Mouse (Mus musculus): Measurements from ENCODE around the gene Cdc42se2. TPM values are rescaled to one million over a fixed set of nuclear protein-coding genes. Genes with fewer than 3 reads are reported as not detected.

Cdc42se2 gene
- polyA plus RNA-seq, 1 experiment from 2014 or later: 136 TPM

DNA sequence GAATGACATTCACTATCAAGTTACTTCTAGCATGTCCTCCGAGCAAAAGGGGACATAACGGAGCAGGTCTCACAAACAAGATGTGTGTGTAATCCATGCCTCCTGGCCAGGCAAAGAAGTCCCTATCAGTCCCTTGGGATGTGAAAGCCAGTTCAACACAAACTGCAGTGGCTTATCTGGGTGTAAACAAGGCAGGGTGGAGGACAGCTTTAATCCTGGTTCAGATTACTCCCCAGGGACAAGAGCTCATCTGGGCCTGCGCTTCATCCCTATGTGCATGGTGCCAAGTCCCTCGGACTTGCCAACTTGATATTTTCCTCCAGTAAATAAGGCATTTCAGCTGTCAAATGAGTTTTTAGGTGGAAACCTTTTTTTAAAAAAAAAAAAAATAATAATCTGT, 36.0 kb downstream of the Cdc42se2 start:
- ATAC-seq: no peak
- Histone ChIP-seq H3K9me3 (ENCODE audit: control insufficient read depth, low read length) (0 out of 2 replicates have a peak, but pooled peaks cover 2% of the 10 kb centered on the region), H3K27ac (ENCODE audit: low read depth, low read length) (peak overlapping the region; percentile 23; the same call in 1 of the 2 replicates), H3K4me2 (ENCODE audit: low read length) (no peak overlapping the region), H3K4me3 (ENCODE audit: low read length) (no peak overlapping the region), H3K36me3 (ENCODE audit: control insufficient read depth, insufficient read depth, low read length) (peaks cover 9% of the 10 kb centered on the region; the same call in 1 of the 2 replicates), H3K4me1 (ENCODE audit: control insufficient read depth, insufficient read depth, low read depth, low read length) (peaks cover 21% of the 10 kb centered on the region), H3K27me3 (replicated peaks; ENCODE audit: control insufficient read depth, insufficient read depth, low read length) (no peaks in the 10 kb centered on the region), H3K9ac (ENCODE audit: low read depth, low read length) (no peak overlapping the region)
- WGBS: 50% methylated on average over 4 of the region's 4 CpGs

DNA sequence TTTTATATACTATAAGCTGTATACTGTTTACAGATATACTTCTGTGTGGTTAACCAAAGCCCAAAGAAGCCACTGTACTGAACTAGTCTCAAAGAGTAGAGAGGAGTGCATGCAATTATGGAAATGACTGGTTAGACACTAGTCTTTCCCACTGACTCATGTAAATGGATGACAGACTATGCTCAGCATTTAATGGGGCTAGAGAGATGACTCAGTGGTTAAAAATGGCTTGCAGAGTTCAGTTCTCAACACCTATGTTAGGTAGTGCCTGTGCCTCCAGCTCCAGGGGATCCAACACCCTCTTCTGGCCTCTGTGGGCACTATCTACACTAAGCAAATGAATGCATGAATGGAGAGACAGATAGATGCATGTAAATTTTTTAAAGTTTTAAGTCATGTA, 38.6 kb downstream of the Cdc42se2 start:
- Histone ChIP-seq H3K4me3 (ENCODE audit: low read length) (no peak overlapping the region), H3K27me3 (replicated peaks; ENCODE audit: control insufficient read depth, insufficient read depth, low read length) (no peaks in the 10 kb centered on the region), H3K9me3 (ENCODE audit: control insufficient read depth, low read length) (0 out of 2 replicates have a peak, but pooled peaks cover 2% of the 10 kb centered on the region), H3K36me3 (ENCODE audit: control insufficient read depth, insufficient read depth, low read length) (peaks cover 9% of the 10 kb centered on the region; the same call in 1 of the 2 replicates), H3K4me1 (ENCODE audit: control insufficient read depth, insufficient read depth, low read depth, low read length) (0 out of 2 replicates have a peak, but pooled peaks cover 2% of the 10 kb centered on the region), H3K9ac (ENCODE audit: low read depth, low read length) (no peak overlapping the region), H3K4me2 (ENCODE audit: low read length) (no peak overlapping the region), H3K27ac (ENCODE audit: low read depth, low read length) (no peak overlapping the region)
- ATAC-seq: no peak

DNA sequence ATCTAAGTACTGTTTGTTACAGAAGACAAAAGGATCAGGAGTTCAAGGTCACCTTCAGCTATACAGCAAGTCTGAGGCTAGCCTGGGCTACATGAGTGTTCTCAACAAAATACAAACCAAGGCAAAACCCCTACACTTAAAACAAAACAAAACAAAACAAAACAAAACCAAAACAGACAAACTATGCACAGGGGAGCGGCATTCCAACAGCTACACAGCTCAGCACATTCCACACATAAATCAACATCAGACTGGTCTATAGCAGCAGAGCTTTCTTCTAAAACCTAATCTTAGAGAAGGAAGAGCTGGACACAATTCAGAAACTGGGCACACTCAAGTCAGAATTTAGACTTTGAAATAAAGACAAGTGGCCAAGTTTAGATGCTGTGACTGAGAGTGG, 43.2 kb downstream of the Cdc42se2 start:
- Histone ChIP-seq H3K4me2 (ENCODE audit: low read length) (no peak overlapping the region), H3K9me3 (ENCODE audit: control insufficient read depth, low read length) (no peaks in the 10 kb centered on the region), H3K4me1 (ENCODE audit: control insufficient read depth, insufficient read depth, low read depth, low read length) (no peaks in the 10 kb centered on the region), H3K9ac (ENCODE audit: low read depth, low read length) (no peak overlapping the region), H3K4me3 (ENCODE audit: low read length) (no peak overlapping the region), H3K27ac (ENCODE audit: low read depth, low read length) (peak overlapping the region; percentile 2; the same call in 1 of the 2 replicates), H3K36me3 (ENCODE audit: control insufficient read depth, insufficient read depth, low read length) (peaks cover 8% of the 10 kb centered on the region), H3K27me3 (replicated peaks; ENCODE audit: control insufficient read depth, insufficient read depth, low read length) (no peaks in the 10 kb centered on the region)
- ATAC-seq: no peak
- WGBS: 74% methylated on average over 1 of the region's 1 CpGs

GRCm38 (mm10) chr11:54741330-54741729, 46.1 kb downstream of the Cdc42se2 start:
- no peak overlapping the region for H3K9ac ChIP-seq (ENCODE audit: low read depth, low read length)
- no peaks in the 10 kb centered on the region for H3K9me3 ChIP-seq (ENCODE audit: control insufficient read depth, low read length)
- no peak overlapping the region for H3K27ac ChIP-seq (ENCODE audit: low read depth, low read length)
- no peaks in the 10 kb centered on the region for H3K4me1 ChIP-seq (ENCODE audit: control insufficient read depth, insufficient read depth, low read depth, low read length)
- peaks cover 7% of the 10 kb centered on the region; the same call in 1 of the 2 replicates for H3K36me3 ChIP-seq (ENCODE audit: control insufficient read depth, insufficient read depth, low read length)
- no peak for ATAC-seq
- H3K4me3 ChIP-seq (ENCODE audit: low read length): no peak overlapping the region
- WGBS: 95% methylated on average over 2 of the region's 2 CpGs
- no peak overlapping the region for H3K4me2 ChIP-seq (ENCODE audit: low read length)
- no peaks in the 10 kb centered on the region for H3K27me3 ChIP-seq (replicated peaks; ENCODE audit: control insufficient read depth, insufficient read depth, low read length)

- H3K4me3 ChIP-seq (ENCODE audit: low read length): no peak overlapping the region
- H3K9me3 ChIP-seq (ENCODE audit: control insufficient read depth, low read length): no peaks in the 10 kb centered on the region
- no peaks in the 10 kb centered on the region for H3K27me3 ChIP-seq (replicated peaks; ENCODE audit: control insufficient read depth, insufficient read depth, low read length)
- peaks cover 7% of the 10 kb centered on the region; the same call in 1 of the 2 replicates for H3K36me3 ChIP-seq (ENCODE audit: control insufficient read depth, insufficient read depth, low read length)
- no peaks in the 10 kb centered on the region for H3K4me1 ChIP-seq (ENCODE audit: control insufficient read depth, insufficient read depth, low read depth, low read length)
- no peak overlapping the region for H3K4me2 ChIP-seq (ENCODE audit: low read length)
- WGBS: 97% methylated on average over 4 of the region's 4 CpGs
- H3K27ac ChIP-seq (ENCODE audit: low read depth, low read length): no peak overlapping the region
- no peak overlapping the region for H3K9ac ChIP-seq (ENCODE audit: low read depth, low read length)
- ATAC-seq: no peak
These were observed 48.3 kb downstream of the Cdc42se2 start for GRCm38 (mm10) chr11:54739012-54739750.

DNA sequence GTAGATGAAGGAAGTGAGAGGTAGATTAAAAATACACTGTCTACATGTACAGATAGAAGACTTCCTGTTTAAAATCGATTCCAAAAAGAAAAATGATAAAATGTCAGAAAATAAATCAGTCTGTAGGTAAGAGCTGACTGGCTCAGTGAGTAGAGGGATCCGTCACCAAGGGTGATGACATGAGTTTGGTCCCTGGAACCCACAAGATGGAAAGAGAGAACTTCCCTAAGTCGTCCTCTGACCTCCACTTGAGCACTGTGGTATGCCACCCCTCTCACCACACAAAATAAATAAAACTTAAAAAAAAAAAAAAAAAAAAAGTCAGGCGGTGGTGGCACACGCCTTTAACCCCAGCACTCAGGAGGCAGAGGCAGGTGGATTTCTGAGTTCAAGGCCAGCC, 50.6 kb downstream of the Cdc42se2 start:
- Histone ChIP-seq H3K27ac (ENCODE audit: low read depth, low read length) (no peak overlapping the region), H3K4me3 (ENCODE audit: low read length) (no peak overlapping the region), H3K9me3 (ENCODE audit: control insufficient read depth, low read length) (no peaks in the 10 kb centered on the region), H3K4me2 (ENCODE audit: low read length) (no peak overlapping the region), H3K4me1 (ENCODE audit: control insufficient read depth, insufficient read depth, low read depth, low read length) (no peaks in the 10 kb centered on the region), H3K36me3 (ENCODE audit: control insufficient read depth, insufficient read depth, low read length) (peaks cover 7% of the 10 kb centered on the region; the same call in 1 of the 2 replicates), H3K9ac (ENCODE audit: low read depth, low read length) (no peak overlapping the region), H3K27me3 (replicated peaks; ENCODE audit: control insufficient read depth, insufficient read depth, low read length) (no peaks in the 10 kb centered on the region)
- ATAC-seq: no peak
- 93% methylated on average over 5 of the region's 5 CpGs for WGBS

DNA sequence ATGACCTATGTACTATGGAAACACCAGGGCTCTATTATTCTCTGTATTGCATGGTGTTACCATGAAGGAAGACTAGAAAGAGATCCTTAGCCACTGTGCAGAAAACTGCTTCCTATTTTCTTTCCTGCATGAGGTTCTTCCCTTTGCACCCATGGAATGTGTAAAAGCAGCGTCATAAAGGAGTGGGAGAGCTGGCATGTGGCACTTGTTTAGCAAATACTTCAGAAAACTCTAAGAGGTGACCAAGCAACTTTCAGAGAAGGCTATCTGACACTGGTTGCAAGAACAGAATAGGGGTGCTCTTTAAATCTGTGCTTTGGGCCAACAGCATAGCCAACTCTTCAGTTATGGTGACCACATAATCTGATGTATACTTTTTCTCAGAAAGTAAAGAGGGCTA, 52.4 kb downstream of the Cdc42se2 start:
- Histone ChIP-seq H3K27me3 (replicated peaks; ENCODE audit: control insufficient read depth, insufficient read depth, low read length) (no peaks in the 10 kb centered on the region), H3K4me3 (ENCODE audit: low read length) (no peak overlapping the region), H3K36me3 (ENCODE audit: control insufficient read depth, insufficient read depth, low read length) (peaks cover 7% of the 10 kb centered on the region; the same call in 1 of the 2 replicates), H3K4me1 (ENCODE audit: control insufficient read depth, insufficient read depth, low read depth, low read length) (no peaks in the 10 kb centered on the region), H3K27ac (ENCODE audit: low read depth, low read length) (no peak overlapping the region), H3K9me3 (ENCODE audit: control insufficient read depth, low read length) (no peaks in the 10 kb centered on the region), H3K9ac (ENCODE audit: low read depth, low read length) (no peak overlapping the region), H3K4me2 (ENCODE audit: low read length) (no peak overlapping the region)
- whole genome bisulfite sequencing: 80% methylated on average over 1 of the region's 1 CpGs
- no peak for ATAC-seq

DNA sequence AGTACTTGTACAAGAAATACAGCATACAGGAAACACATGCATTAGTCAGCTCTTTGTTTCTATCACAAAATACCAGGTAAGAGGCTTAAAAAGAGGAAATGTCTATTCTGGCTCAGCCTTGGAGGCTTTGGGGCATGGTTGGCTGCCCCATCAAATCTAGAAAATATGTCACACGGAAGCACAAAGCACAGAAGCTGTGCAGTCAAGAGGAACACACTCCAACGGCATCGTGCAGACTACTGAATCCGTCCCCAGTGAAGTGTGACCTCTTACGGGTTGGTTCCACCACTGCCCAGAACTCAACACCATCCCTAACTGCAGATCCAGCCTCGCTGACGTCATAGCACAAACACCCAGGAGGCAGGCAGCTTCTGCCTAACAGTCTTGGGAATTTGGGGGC, 53.9 kb downstream of the Cdc42se2 start:
- Histone ChIP-seq H3K27me3 (replicated peaks; ENCODE audit: control insufficient read depth, insufficient read depth, low read length) (no peaks in the 10 kb centered on the region), H3K4me3 (ENCODE audit: low read length) (no peak overlapping the region), H3K36me3 (ENCODE audit: control insufficient read depth, insufficient read depth, low read length) (no peaks in the 10 kb centered on the region), H3K9ac (ENCODE audit: low read depth, low read length) (no peak overlapping the region), H3K9me3 (ENCODE audit: control insufficient read depth, low read length) (no peaks in the 10 kb centered on the region), H3K4me2 (ENCODE audit: low read length) (no peak overlapping the region), H3K4me1 (ENCODE audit: control insufficient read depth, insufficient read depth, low read depth, low read length) (no peaks in the 10 kb centered on the region), H3K27ac (ENCODE audit: low read depth, low read length) (no peak overlapping the region)
- ATAC-seq: 0 out of 2 replicates have a peak, but pooled peaks have one; percentile 40
- 62% methylated on average over 7 of the region's 7 CpGs for WGBS

- Histone ChIP-seq H3K4me2 (ENCODE audit: low read length) (no peak overlapping the region), H3K4me3 (ENCODE audit: low read length) (no peak overlapping the region), H3K27me3 (replicated peaks; ENCODE audit: control insufficient read depth, insufficient read depth, low read length) (no peaks in the 10 kb centered on the region), H3K27ac (ENCODE audit: low read depth, low read length) (no peak overlapping the region), H3K9me3 (ENCODE audit: control insufficient read depth, low read length) (no peaks in the 10 kb centered on the region), H3K4me1 (ENCODE audit: control insufficient read depth, insufficient read depth, low read depth, low read length) (no peaks in the 10 kb centered on the region; the same call in 1 of the 2 replicates), H3K36me3 (ENCODE audit: control insufficient read depth, insufficient read depth, low read length) (peaks cover 1% of the 10 kb centered on the region; the same call in 1 of the 2 replicates), H3K9ac (ENCODE audit: low read depth, low read length) (no peak overlapping the region)
- WGBS: 85% methylated on average over 7 of the region's 7 CpGs
- ATAC-seq: no peak
These were observed 56.1 kb downstream of the Cdc42se2 start for GRCm38 (mm10) chr11:54731367-54731766.
